Mouse (Mus musculus) layer of hippocampus, adult 9-10 months (tissue): ENCODE results near the gene Lrrc41.

ENCODE experiments used
- DNase-seq: peaks from one replicate; pipeline ENCODE4 v3.0.0; 2022; ENCODE audit warnings: low spot score

Gene Lrrc41

DNA sequence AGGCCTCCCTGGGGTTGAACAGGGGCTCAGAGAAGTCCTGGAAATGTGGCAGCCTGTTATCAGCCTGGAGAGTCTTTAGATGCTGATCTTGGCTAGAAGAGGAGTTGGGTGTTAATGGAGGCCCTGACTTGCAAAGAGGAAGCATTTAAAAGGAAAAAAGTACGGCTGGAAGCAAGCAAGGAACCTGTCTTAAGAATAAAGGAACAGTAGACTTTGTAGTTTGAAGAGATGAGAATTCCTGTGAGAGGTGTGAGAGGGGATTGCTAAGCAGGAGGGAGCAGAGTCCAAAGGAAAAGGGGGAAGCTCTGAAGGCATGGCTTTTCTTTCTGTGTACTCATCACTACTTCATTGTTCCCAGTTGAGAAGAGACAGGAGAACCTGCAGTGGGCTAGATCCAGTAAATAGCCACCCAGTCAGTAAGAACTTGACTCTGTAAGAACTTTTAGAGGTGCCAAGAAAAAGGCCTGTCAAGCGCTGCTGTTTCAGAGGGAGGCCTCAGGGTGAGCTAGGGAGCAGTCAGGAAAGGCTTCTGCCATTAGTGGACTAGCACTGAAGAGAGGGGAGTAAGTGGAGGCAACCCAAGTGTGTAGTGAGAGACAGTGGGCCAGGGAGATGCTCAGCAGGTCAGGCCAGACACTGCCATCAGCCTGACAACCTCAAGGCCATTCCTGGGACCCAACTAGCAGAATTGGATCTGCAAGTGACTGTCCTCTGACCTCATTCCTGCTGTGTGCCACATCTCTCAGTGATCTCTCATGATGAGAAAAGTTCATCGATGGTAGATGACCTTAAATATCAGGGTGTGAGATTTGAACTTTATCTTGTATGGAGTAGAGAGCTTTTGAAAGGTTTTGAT, 2.4 kb downstream of the Lrrc41 start:
- DNase-seq = no peak

DNA sequence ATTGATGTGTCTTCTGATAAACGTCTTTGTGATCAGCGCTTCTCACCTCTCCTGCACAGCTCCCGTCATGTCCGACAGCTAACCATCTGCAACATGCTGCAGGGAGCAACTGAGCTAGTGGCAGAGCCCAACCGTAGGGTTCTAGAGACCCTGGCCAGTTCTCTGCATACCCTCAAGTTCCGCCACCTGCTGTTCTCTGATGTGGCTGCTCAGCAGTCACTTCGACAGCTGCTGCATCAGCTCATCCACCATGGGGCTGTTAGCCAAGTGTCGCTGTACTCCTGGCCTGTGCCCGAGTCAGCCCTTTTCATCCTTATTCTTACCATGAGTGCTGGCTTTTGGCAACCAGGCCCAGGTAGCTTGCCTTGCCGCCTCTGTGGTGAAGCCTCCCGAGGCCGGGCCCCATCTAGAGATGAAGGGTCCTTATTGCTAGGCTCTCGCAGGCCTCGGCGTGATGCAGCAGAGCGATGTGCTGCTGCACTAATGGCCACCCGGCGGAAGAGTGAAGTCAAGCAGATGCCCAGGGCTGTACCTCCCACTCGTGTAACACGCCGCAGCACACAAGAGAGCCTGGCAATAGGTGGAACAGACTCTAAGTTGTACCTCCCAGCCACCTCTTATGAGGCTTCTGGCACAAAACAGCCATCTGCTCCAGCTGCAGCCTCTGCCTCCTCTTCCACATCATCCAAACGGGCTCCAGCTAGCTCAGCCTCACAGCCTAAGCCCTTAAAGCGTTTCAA, 13.6 kb downstream of the Lrrc41 start:
- no peak for DNase-seq

DNA sequence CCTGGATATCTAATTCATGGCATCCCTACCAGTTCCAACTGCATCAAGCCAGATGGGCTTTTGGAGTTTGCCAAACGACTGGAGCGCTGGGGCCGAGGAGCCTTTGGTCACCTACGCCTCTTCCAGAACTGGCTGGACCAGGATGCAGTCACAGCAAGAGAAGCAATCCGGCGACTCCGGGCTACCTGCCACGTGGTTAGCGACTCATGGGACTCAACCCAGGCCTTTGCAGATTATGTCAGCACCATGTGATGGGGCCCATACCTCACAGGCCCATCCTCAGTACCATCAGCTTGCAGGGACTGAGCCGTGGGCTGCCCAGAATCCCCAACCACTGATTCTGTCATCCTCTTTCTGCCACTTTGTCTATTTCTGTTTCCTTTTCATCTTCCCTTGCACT, 21.2 kb downstream of the Lrrc41 start:
- DNase-seq = no peak

DNA sequence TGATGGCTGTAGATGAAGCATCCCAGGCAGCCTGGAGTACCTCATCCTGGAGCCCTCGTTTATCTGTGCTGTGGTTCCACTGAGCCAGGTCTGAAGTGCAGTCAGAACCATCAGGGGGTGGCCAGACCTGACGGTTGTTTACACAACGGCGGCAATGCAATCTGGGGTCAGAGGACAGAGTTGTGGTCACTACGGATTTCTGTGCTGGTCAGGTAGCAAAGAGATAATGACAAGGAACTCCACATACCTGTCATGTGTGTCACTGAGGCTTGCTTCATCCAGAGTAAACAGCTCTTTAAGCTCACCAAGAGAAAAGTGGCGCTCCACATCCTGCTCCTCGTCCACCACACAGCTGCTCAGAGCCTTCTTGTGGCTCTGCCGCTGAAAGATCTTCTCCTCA, 22.1 kb downstream of the Lrrc41 start:
- DNase-seq = no peak

DNA sequence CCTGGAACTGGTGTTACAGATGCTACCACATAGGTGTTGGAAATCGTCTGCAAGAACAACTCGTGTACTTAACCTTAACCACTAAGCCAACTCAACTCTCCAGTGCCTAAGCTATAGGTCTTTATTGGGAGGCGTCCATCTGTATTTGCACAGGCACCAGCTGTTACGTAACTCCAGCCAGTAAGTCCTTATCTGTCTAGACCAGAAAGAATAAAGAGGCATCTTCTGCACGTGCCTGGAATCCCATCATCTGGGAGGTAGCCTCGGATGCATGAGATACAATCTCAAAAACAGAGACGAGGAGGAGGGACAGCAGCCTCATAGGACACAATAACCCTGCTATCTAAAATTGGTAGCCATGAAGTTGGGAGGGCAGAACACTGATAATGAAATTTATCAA, 25.9 kb downstream of the Lrrc41 start:
- no peak for DNase-seq

DNA sequence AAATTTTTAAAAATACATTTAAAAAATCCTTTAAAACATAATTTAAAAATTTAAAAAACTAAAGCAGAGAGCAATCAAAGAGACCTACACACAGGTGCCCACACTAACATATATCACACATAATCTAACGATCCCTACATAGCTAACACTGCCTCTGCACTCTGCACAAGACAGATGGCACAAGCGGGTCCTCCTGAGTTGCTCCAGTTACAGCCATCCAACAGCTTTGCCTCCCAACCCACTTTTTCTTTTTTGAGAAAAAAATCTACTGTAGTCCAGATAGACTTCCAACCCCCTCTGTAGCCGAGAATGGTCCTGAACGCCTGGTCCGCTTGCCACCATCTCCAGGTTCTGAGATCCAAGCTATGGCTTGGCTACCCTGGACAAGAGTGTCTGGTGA, 30.2 kb downstream of the Lrrc41 start:
- DNase-seq = no peak

DNA sequence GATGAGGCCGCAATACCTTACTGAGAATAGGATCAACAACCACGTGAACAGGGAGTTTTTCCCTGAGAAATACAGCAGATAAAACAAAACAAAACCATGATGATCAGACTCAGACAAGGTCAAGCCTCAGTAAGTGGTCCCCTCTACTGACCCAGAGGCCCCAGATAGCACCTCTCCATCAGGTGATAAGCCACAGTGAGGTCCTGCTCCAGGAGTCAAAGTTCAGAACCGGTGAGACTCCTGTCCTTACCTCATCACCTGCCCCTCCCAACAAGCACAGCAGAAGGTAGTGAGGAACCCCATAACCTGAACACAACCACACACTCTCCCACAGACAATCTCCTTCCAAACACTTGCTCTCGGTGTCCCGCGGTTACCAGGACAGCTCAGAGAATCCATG, 35.6 kb downstream of the Lrrc41 start:
- no peak for DNase-seq

DNA sequence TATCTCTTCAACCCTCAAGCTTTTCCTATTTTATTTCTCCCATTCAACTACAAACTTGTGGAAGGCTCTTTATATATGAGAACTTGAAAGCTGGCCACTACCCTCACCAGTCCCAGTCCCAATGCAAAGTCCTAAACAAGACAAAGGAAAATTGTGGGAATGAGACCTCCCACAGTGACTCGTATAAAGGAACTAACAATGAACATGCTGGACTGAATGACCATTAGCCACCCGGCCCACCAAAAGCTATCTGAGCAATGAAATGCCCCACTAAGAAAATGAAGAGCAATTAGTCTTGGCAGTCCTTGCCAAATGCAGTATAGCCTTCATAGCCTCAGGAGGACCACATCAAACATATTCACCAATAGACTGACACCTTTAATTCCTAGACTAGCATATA, 36.4 kb downstream of the Lrrc41 start:
- DNase-seq = no peak

DNA sequence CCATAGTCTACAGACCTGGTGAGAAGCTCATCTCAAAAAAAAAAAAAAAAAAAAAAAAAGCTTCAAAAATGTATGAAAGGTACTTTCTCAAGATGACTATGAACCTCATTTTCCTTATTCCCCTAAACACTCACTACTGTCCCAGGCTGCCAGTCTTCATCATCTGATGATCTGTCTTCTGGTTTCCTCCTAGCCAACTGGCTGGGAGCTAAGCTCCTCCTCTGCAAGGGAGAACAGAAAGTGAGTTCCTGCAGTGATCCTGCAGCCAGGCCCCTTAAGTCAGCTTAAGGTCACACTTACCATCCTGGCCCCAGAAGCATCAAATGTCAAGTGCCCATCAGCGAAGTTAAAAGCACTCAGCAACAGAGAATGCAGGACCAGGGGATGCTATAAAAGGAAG, 47.7 kb downstream of the Lrrc41 start:
- no peak for DNase-seq

DNA sequence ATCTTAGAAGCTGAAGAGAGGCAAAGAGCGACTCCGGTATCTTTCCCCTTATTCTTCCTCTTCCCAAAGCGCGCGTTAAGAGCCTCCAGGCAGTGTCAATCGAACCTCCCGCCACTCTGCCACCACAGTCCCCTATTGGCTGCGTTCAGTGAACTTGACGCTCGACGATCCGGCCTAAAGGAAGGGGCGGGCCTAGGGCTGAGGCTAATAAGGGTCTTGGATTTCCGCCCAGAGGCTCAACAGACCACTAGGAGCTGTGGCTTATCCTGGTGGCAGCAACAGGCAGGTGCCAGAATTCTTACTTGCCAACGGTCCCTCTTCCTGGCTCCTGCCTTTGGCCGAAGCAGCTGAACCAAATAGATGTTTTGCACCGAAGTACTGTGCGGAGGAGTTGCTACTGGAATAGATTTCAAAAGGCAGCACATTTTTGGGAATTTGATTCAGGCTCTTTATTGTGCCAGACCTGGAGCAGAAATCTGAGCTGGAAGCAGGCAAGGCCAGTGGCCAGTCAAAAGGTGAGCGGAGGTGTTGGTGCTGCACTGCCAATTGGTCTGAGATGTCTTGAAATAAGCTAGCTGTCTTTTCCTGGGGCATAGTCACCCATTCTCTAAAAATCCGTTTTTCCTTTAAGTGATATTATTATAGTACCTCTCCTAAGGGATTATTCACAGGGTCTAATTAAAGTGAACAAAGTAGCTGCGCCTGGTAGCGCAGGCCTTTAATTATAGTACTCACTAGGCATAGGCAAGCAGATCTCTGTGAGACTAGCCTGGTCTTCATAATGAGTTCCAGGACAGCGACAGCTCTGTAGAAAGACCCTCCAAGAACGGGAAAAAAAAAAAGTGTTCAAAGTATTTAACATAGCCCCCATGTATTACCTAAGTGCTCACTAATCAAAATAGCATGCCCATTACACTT, 48.8 kb downstream of the Lrrc41 start, which contains the start of the genes Rad54l and Pomgnt1:
TSS of gene Rad54l (minus strand) at position 89 of the 918 bp plus-strand sequence.
TSS of gene Pomgnt1 (plus strand) at position 239 of the 918 bp plus-strand sequence.
- no peak for DNase-seq

DNA sequence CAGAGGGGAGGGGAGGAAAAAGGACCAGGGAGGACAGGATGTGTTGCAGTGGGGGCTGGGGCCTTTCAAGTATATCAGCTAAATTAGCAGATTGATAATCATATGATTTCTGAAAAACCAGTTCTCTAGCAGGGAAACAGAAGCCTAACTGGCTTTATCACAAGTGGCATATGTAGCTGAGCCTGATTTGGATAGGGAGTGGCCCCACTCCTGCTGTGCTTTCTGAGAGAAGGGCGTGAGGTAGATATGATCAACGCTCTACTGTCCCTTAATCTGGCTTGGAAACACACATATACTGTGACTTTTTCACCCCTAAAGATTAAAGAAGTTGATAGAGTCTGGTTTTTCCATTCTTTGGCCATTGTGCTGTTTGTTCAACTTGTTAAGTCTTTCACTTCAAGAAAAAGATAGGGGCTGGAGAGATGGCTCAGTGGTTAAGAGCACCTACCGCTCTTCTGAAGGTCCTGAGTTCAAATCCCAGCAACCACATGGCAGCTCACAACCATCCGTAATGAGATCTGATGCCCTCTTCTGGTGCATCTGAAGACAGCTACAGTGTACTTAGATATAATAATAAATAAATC, 50.8 kb downstream of the Lrrc41 start:
- DNase-seq = no peak

DNA sequence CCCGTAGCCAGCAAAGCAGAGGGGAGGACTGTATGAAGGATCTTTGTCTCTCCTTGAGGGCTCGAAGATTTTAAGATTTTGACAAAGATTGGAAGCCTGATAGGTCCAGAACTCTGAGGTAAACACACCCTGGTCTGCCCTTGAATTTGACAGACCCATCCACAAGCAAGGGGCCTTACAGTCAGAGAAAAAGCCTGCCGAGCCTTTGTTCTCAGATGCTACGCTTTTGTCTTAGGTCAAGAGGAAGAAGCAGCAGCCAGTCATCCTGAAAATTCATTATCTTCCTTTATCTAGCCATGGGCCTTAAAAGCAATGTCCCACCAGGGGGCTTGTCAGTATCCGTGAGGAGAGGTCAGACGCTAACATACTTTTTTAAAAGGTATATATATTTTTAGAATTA, 52.9 kb downstream of the Lrrc41 start:
- no peak for DNase-seq

DNA sequence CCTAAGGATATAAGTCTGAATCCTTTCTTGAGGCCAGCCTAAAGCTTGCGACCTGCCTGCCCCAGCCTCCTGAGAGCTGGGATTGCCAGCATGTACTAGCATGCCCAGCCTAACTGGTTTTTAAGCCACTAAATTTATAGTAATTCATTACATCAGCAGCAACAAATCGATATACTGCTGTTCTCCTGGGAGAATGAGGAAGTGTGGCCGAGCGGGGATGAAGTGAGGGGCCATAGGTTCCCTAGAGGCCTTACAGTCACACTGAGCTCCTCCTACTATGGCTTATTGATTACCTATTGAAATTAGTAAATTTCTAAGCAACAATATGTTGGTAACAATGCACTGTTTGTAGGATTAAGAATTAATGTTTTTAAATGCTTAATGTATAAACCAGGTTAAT, 58.1 kb downstream of the Lrrc41 start:
- DNase-seq = no peak

DNA sequence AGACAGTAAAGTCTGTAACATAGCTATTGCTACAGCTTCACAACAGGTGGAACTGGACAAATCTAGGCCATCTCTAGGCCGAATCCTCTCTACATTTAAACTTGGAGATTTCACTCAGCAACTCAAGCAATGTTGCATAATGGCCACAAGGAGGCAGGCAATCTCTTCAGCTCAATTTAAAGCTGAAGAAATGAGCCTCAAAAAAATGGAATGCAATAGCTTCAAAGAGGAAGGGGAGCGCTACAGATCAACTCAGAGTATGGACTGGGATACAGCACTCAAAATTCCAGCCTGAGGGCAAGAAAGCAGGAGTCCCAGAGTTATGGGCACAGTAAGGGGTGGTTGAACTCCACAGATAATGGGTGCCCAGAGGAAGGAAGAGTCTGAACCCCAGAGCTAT, 59.9 kb downstream of the Lrrc41 start:
- no peak for DNase-seq

DNA sequence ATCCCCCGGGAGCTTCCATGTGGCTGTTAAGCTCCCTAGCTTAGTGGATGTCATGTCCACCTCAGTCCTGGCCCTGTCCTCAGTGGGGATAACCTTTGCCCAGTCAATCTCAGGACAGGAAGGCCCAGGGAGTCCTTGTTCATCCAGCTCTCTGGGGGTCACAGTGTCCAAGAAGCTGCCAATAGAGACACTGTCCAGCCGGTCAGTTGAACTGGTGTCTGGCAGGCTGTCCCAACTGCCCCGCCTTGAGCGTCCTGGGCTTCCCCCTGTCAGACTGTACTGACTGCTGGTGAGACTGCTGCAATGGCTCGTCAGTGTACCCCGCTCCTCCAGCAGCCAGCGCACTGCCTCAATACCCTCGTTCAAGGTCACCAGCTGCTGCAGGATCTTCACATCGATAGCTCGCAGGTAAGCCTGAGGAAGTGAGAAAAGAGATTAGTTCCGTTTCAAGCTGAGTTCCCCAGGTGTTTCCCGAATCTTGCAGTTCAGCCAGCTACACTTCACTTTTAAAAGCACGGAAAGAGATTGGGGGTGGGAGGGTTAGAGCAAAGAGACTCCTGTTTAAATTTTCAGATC, 62.4 kb downstream of the Lrrc41 start:
- no peak for DNase-seq

DNA sequence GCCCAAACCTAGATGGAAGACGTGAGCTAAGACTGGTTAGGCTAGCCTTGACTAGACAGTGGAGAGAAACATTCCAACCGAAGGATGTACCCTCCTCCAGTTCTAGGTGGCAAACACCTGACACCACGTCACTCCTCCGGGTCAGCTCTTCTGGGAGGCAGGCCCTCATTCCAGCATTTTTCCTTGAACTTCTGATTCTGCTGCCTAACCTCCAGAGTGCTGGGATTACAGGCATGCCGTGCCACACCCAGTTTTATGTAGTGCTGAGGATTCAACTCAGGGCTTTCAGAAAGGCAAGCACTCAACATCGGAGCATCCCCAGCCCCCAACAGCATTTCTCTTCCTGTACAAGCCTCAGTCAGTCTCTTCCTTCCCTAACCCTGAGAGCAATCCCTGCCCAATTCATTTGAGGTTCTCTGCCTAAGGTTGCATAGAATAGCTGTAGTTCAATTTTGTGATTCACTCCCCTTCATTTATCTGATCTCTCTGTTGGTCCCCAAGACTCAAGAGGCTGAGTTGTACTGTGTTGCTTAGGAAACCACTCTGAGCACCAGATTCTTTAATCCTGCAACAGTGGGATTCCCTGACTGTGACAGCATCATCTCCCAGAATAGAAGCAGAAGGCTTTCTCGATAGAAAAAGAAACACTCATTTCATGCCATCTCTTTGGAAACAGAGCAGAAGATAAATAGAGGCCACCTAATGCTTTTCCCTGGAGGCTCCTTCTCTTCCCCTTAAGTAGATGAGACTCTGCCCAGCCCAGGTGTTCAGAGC, 65.9 kb downstream of the Lrrc41 start:
- DNase-seq = no peak

DNA sequence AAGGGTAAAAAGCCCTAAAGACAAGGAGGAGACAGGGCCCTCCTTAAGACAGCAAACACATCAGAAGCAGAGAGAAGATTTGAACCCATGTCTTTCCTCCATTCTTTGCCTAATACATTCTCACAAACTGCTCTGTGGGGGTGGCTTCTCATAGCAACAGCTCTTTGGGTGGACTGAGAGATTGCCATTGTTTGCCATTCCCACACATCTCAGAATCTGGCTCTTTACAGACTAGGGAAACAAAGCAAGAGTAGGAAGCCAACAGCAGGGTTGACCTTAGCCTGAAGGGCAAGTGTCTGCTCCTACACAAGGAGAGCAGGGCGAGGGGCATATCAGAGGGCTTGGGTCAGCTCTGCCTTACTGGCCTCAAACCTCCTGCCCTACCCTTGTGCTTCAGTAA, 66.7 kb downstream of the Lrrc41 start:
- DNase-seq = no peak

DNA sequence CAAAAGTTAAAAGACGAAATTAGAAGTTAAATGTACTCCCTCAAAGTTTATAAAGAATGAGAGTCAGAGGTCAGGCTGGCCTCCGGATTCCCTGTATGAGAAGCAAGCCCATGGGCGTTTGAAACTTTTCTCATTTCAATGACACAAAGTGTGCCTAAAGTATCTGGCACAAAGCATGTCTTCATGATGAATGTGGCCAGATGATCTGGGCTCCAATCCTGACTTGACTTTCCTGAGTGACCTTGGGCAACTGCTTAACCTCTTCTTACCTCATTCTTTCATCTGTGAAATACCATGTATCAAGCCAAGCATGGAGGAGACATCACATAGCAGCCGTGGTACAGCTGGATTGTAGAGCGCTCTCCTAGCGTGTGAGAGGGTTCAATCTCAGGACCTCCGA, 67.2 kb downstream of the Lrrc41 start:
- no peak for DNase-seq

DNA sequence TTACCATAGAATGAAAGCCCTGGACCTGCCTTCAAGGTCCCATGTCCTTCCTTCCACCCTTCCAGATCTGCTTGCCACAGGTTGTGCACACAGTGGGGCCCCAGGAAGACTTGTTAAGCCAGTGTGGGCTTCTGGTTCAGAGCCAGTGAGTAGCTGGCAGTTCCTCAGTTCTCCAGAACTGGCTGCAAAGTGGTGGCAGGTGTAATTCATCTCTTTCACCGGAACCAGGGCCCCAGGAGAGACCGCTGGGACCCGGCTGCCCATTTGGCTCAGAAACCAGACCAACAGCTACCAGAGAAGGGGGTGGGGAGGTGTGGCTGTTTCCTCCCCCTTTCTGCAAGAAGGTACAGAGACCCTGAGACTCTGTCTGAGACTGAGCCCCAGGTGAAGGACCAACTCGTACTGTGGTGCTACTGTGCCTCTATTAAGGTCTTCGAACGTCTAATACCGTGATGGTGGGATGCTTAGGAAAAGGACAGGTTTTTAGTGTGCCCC, 68.3 kb downstream of the Lrrc41 start:
- no peak for DNase-seq

DNA sequence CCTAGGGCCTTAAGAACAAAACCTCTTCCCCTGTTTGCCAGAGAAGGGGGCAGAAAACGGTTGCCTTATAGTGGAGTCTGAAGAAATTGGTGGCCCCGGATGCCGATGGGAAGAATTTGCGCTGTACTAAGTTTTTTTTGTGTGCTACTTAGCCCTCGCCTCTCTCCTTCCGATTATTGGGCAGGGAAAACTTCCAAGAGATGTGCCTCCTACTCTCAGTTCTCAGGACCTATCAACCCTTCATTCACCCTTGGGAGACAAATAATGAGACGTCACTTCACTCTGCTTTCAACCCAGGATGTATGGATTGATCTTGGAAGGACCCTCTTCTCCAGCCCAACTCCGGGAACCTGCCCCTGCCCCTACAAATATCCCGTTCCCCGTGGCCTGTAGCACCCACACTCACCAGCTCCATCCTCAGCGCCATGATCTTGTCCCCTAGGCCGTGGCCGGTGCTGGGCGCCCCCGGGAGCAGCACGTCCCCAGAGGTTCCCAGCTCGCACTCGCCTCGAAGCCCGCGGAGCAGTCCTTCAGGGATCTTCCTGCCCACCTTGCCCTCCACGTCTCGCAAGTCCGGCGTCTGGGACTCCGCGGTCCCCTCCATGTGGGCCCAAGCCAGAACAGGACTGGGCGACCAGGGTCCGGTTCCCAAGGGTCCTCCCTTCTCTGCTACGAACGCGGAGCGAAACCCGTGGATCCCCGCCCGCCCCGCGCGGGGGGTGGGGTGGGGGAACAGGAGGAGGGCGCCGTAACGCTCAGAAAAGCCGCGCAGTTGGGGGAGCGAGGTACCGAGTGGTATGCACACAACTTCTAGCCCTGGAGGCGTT, 69.0 kb downstream of the Lrrc41 start:
- DNase-seq = no peak
